Mouse (Mus musculus): Measurements from ENCODE around the gene Hist1h2be.
"Not testable (repeated sequence)": the region's sequence is repeated elsewhere in the genome, so short reads cannot be mapped to it uniquely, and the experiment has no call there.

Gene Hist1h2be

GRCm38 (mm10) chr13:23573034-23573897 is 47.7 kb downstream of the Hist1h2be start:
- DNase-seq (ENCODE audit: low read depth, low spot score), result not testable (repeated sequence)

GRCm38 (mm10) chr13:23572218-23573033 is 48.5 kb downstream of the Hist1h2be start:
- no peak for DNase-seq (ENCODE audit: low read depth, low spot score)

GRCm38 (mm10) chr13:23571504-23572217 is 49.3 kb downstream of the Hist1h2be start:
- DNase-seq (ENCODE audit: low read depth, low spot score), result not testable (repeated sequence)

- peak; percentile 80 for DNase-seq (ENCODE audit: low read depth, low spot score)
These were observed 49.9 kb downstream of the Hist1h2be start, which contains the start of the genes Hist1h2ae and Hist1h2bg for GRCm38 (mm10) chr13:23571022-23571503. Gene Hist1h2ae (minus strand): TSS chr13:23571220. Gene Hist1h2bg (plus strand): TSS chr13:23571396.

- DNase-seq (ENCODE audit: low read depth, low spot score), result not testable (repeated sequence)
These were observed 50.5 kb downstream of the Hist1h2be start for GRCm38 (mm10) chr13:23570261-23571021.

GRCm38 (mm10) chr13:23564482-23564881 is 56.4 kb downstream of the Hist1h2be start:
- DNase-seq (ENCODE audit: low read depth, low spot score), result no peak

- no peak for DNase-seq (ENCODE audit: low read depth, low spot score)
These were observed 58.0 kb downstream of the Hist1h2be start for GRCm38 (mm10) chr13:23562699-23563462.

GRCm38 (mm10) chr13:23561883-23562659 is 58.9 kb downstream of the Hist1h2be start, which contains the start of gene Hist1h3e:
Gene Hist1h3e (minus strand): TSS chr13:23562369.
- peak; percentile 91 for DNase-seq (ENCODE audit: low read depth, low spot score)

GRCm38 (mm10) chr13:23561531-23561882 is 59.4 kb downstream of the Hist1h2be start:
- not testable (repeated sequence) for DNase-seq (ENCODE audit: low read depth, low spot score)

- DNase-seq (ENCODE audit: low read depth, low spot score), result not testable (repeated sequence)
These were observed 60.2 kb downstream of the Hist1h2be start for GRCm38 (mm10) chr13:23560699-23561098.

GRCm38 (mm10) chr13:23556906-23557305 is 64.0 kb downstream of the Hist1h2be start:
- no peak for DNase-seq (ENCODE audit: low read depth, low spot score)

- peak; percentile 76 for DNase-seq (ENCODE audit: low read depth, low spot score)
These were observed 65.0 kb downstream of the Hist1h2be start for GRCm38 (mm10) chr13:23555839-23556416.

- DNase-seq (ENCODE audit: low read depth, low spot score), result no peak
These were observed 65.7 kb downstream of the Hist1h2be start for GRCm38 (mm10) chr13:23554925-23555838.

- no peak for DNase-seq (ENCODE audit: low read depth, low spot score)
These were observed 66.5 kb downstream of the Hist1h2be start for GRCm38 (mm10) chr13:23554393-23554792.

- DNase-seq (ENCODE audit: low read depth, low spot score), result no peak
These were observed 68.0 kb downstream of the Hist1h2be start, which contains the start of gene Hist1h1d for GRCm38 (mm10) chr13:23552962-23553361. Gene Hist1h1d (plus strand): TSS chr13:23553262.

GRCm38 (mm10) chr13:23551931-23552914 is 68.7 kb downstream of the Hist1h2be start:
- no peak for DNase-seq (ENCODE audit: low read depth, low spot score)

Data from retina, adult 2 months (tissue).